Mouse (Mus musculus): ENCODE results near the gene Ascl5. TPM values are rescaled to one million over a fixed set of nuclear protein-coding genes. Genes with fewer than 3 reads are reported as not detected.

Gene Ascl5
- polyA plus RNA-seq, 1 experiment from 2014 or later, result not detected

GRCm38 (mm10) chr1:136063991-136064390 is 13.4 kb downstream of the Ascl5 start:
- Histone ChIP-seq H3K27me3 (replicated peaks; ENCODE audit: control insufficient read depth, insufficient read depth, low read length) (no peaks in the 10 kb centered on the region), H3K9ac (ENCODE audit: low read depth, low read length) (no peak overlapping the region), H3K9me3 (ENCODE audit: control insufficient read depth, low read length) (no peaks in the 10 kb centered on the region), H3K36me3 (ENCODE audit: control insufficient read depth, insufficient read depth, low read length) (no peaks in the 10 kb centered on the region), H3K4me3 (ENCODE audit: low read length) (no peak overlapping the region), H3K4me1 (ENCODE audit: control insufficient read depth, insufficient read depth, low read length) (no peaks in the 10 kb centered on the region), H3K27ac (ENCODE audit: low read length) (no peak overlapping the region), H3K4me2 (ENCODE audit: low read depth, low read length) (no peak overlapping the region)
- ATAC-seq, result no peak
- WGBS, result 65% methylated on average over 5 of the region's 5 CpGs

DNA sequence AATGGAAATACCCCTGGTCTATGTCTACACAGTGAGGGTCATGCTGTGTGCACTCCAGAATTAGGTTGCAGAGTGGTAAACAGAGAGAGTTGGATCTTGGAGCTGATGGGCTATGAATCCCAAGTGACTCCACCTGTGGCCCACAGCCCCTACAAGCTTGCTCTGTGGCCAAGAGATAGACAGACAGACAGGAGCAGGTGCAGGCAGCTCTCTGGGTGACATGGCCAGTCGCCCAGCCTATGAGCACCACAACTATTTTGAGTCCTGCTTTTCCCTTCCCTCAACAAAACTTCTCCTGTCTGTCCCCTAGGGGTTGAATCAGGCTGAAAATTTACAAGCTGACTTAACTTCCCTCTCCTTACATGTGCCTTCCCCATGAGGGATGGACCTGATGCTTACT is 16.0 kb downstream of the Ascl5 start:
- Histone ChIP-seq H3K9ac (ENCODE audit: low read depth, low read length) (no peak overlapping the region), H3K9me3 (ENCODE audit: control insufficient read depth, low read length) (no peaks in the 10 kb centered on the region), H3K27me3 (replicated peaks; ENCODE audit: control insufficient read depth, insufficient read depth, low read length) (no peaks in the 10 kb centered on the region), H3K4me1 (ENCODE audit: control insufficient read depth, insufficient read depth, low read length) (no peaks in the 10 kb centered on the region), H3K27ac (ENCODE audit: low read length) (no peak overlapping the region), H3K36me3 (ENCODE audit: control insufficient read depth, insufficient read depth, low read length) (no peaks in the 10 kb centered on the region), H3K4me2 (ENCODE audit: low read depth, low read length) (no peak overlapping the region), H3K4me3 (ENCODE audit: low read length) (no peak overlapping the region)
- no peak for ATAC-seq
- WGBS, result 73% methylated on average over 1 of the region's 1 CpGs

DNA sequence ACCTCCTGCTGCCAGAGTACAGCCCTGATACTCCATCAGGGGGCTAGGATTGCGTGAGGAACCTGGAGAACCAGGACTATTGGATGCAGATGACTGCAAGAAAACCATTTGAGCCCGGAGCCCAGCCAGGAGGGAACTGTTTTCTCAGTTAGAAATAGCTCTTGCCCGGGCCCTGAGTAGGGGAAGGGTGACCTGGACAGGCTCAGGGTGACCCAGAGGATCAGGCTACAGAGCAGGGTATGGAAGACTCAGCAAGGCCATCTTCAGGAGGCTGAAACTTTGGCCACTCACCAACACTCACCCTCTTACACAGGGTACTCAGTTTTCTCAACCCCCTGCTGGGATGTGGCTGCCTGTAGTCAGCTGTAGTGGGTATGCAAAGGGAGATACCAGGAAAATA is 17.0 kb downstream of the Ascl5 start:
- Histone ChIP-seq H3K4me1 (ENCODE audit: control insufficient read depth, insufficient read depth, low read length) (no peaks in the 10 kb centered on the region), H3K4me3 (ENCODE audit: low read length) (no peak overlapping the region), H3K27ac (ENCODE audit: low read length) (no peak overlapping the region), H3K9ac (ENCODE audit: low read depth, low read length) (no peak overlapping the region), H3K36me3 (ENCODE audit: control insufficient read depth, insufficient read depth, low read length) (no peaks in the 10 kb centered on the region), H3K4me2 (ENCODE audit: low read depth, low read length) (no peak overlapping the region), H3K9me3 (ENCODE audit: control insufficient read depth, low read length) (no peaks in the 10 kb centered on the region), H3K27me3 (replicated peaks; ENCODE audit: control insufficient read depth, insufficient read depth, low read length) (no peaks in the 10 kb centered on the region)
- ATAC-seq, result no peak
- 69% methylated on average over 3 of the region's 3 CpGs for WGBS

DNA sequence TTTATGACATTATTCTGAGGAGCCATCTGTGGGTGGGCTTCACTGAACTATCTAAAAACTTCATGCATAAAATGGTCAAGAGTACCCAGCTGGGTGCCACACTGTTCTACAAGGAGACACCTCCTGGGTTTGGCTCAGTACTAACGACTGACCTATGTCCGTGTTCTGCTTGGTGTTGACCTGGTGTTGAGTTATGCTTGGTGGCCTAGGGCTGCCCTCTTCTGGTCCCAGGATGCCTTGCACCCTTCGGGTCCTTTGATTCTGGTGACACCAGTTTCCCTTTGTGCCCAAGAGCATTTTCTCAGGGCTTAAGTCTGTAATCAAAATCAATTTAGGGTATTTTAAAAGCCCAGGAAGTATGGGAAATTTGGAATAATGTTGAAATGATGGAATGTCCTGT is 25.5 kb downstream of the Ascl5 start:
- Histone ChIP-seq H3K27ac (ENCODE audit: low read length) (no peak overlapping the region), H3K9ac (ENCODE audit: low read depth, low read length) (no peak overlapping the region), H3K4me3 (ENCODE audit: low read length) (no peak overlapping the region), H3K9me3 (ENCODE audit: control insufficient read depth, low read length) (no peaks in the 10 kb centered on the region), H3K4me2 (ENCODE audit: low read depth, low read length) (no peak overlapping the region), H3K36me3 (ENCODE audit: control insufficient read depth, insufficient read depth, low read length) (no peaks in the 10 kb centered on the region), H3K4me1 (ENCODE audit: control insufficient read depth, insufficient read depth, low read length) (no peaks in the 10 kb centered on the region), H3K27me3 (replicated peaks; ENCODE audit: control insufficient read depth, insufficient read depth, low read length) (no peaks in the 10 kb centered on the region)
- WGBS, result 7% methylated on average over 3 of the region's 3 CpGs
- 0 out of 2 replicates have a peak, but pooled peaks have one; percentile 56 for ATAC-seq

DNA sequence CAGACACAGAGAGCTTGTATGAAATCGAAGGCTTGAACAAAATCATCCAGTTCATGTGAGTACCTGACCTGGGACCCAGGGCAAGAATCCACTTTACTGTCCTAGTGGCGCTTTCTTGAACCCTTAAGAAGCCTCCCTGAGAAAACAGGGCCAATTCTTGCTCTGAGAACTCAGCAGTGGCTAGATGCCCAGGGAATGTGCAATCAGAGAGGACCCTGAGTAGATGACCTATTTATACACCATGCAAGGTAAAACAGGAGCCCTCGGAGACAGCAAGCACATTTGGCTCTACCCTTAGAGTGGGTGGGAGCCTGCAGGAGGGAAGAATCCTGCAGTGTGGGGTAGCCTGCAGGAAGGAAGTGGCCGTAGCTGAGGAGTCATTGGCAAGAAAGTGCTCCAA is 27.1 kb downstream of the Ascl5 start:
- 64% methylated on average over 4 of the region's 4 CpGs for WGBS
- H3K36me3 ChIP-seq (ENCODE audit: control insufficient read depth, insufficient read depth, low read length), result no peaks in the 10 kb centered on the region
- no peaks in the 10 kb centered on the region for H3K27me3 ChIP-seq (replicated peaks; ENCODE audit: control insufficient read depth, insufficient read depth, low read length)
- H3K4me2 ChIP-seq (ENCODE audit: low read depth, low read length), result no peak overlapping the region
- H3K9ac ChIP-seq (ENCODE audit: low read depth, low read length), result no peak overlapping the region
- no peak overlapping the region for H3K27ac ChIP-seq (ENCODE audit: low read length)
- H3K9me3 ChIP-seq (ENCODE audit: control insufficient read depth, low read length), result no peaks in the 10 kb centered on the region
- H3K4me1 ChIP-seq (ENCODE audit: control insufficient read depth, insufficient read depth, low read length), result no peaks in the 10 kb centered on the region
- H3K4me3 ChIP-seq (ENCODE audit: low read length), result no peak overlapping the region
- ATAC-seq, result no peak

GRCm38 (mm10) chr1:136081161-136081560 is 30.6 kb downstream of the Ascl5 start:
- no peaks in the 10 kb centered on the region for H3K4me1 ChIP-seq (ENCODE audit: control insufficient read depth, insufficient read depth, low read length)
- H3K27me3 ChIP-seq (replicated peaks; ENCODE audit: control insufficient read depth, insufficient read depth, low read length), result no peaks in the 10 kb centered on the region
- ATAC-seq, result peak; percentile 85
- WGBS, result 77% methylated on average over 1 of the region's 1 CpGs
- no peak overlapping the region for H3K9ac ChIP-seq (ENCODE audit: low read depth, low read length)
- H3K9me3 ChIP-seq (ENCODE audit: control insufficient read depth, low read length), result no peaks in the 10 kb centered on the region
- no peak overlapping the region for H3K4me3 ChIP-seq (ENCODE audit: low read length)
- no peak overlapping the region for H3K4me2 ChIP-seq (ENCODE audit: low read depth, low read length)
- H3K36me3 ChIP-seq (ENCODE audit: control insufficient read depth, insufficient read depth, low read length), result no peaks in the 10 kb centered on the region
- no peak overlapping the region for H3K27ac ChIP-seq (ENCODE audit: low read length)

GRCm38 (mm10) chr1:136085988-136086685 is 35.5 kb downstream of the Ascl5 start:
- ATAC-seq, result no peak
- Histone ChIP-seq H3K27me3 (replicated peaks; ENCODE audit: control insufficient read depth, insufficient read depth, low read length) (no peaks in the 10 kb centered on the region), H3K4me1 (ENCODE audit: control insufficient read depth, insufficient read depth, low read length) (no peaks in the 10 kb centered on the region), H3K4me3 (ENCODE audit: low read length) (no peak overlapping the region), H3K9ac (ENCODE audit: low read depth, low read length) (no peak overlapping the region), H3K27ac (ENCODE audit: low read length) (no peak overlapping the region), H3K9me3 (ENCODE audit: control insufficient read depth, low read length) (no peaks in the 10 kb centered on the region), H3K36me3 (ENCODE audit: control insufficient read depth, insufficient read depth, low read length) (no peaks in the 10 kb centered on the region), H3K4me2 (ENCODE audit: low read depth, low read length) (no peak overlapping the region)
- WGBS, result 69% methylated on average over 3 of the region's 3 CpGs

GRCm38 (mm10) chr1:136089368-136090165 is 39.0 kb downstream of the Ascl5 start:
- H3K27me3 ChIP-seq (replicated peaks; ENCODE audit: control insufficient read depth, insufficient read depth, low read length), result no peaks in the 10 kb centered on the region
- no peaks in the 10 kb centered on the region for H3K4me1 ChIP-seq (ENCODE audit: control insufficient read depth, insufficient read depth, low read length)
- no peak for ATAC-seq
- no peak overlapping the region for H3K27ac ChIP-seq (ENCODE audit: low read length)
- H3K36me3 ChIP-seq (ENCODE audit: control insufficient read depth, insufficient read depth, low read length), result no peaks in the 10 kb centered on the region
- H3K9ac ChIP-seq (ENCODE audit: low read depth, low read length), result no peak overlapping the region
- no peak overlapping the region for H3K4me3 ChIP-seq (ENCODE audit: low read length)
- 73% methylated on average over 9 of the region's 9 CpGs for WGBS
- no peaks in the 10 kb centered on the region for H3K9me3 ChIP-seq (ENCODE audit: control insufficient read depth, low read length)
- no peak overlapping the region for H3K4me2 ChIP-seq (ENCODE audit: low read depth, low read length)

DNA sequence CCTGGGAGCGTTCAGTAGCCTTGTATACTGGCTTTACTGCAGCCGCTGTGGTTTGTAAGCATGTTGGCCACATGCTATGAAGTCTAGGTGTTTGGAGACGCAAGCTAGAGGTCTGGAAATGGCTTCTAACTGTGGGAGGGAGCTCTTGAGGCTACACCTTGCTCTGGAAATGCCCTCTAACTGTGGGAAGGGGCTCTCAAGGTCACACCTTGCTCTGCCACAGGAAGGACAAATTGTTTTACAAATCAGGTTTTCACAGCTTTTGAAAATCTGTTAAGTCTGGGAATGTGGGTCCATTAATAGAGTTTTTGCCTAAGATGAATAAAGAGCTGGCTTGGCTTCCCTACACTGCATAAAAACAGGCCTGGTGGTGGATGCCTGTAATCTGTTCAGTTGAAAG is 43.1 kb downstream of the Ascl5 start:
- Histone ChIP-seq H3K4me2 (ENCODE audit: low read depth, low read length) (no peak overlapping the region), H3K36me3 (ENCODE audit: control insufficient read depth, insufficient read depth, low read length) (no peaks in the 10 kb centered on the region), H3K4me1 (ENCODE audit: control insufficient read depth, insufficient read depth, low read length) (no peaks in the 10 kb centered on the region), H3K9ac (ENCODE audit: low read depth, low read length) (no peak overlapping the region), H3K4me3 (ENCODE audit: low read length) (no peak overlapping the region), H3K9me3 (ENCODE audit: control insufficient read depth, low read length) (no peaks in the 10 kb centered on the region), H3K27ac (ENCODE audit: low read length) (no peak overlapping the region), H3K27me3 (replicated peaks; ENCODE audit: control insufficient read depth, insufficient read depth, low read length) (no peaks in the 10 kb centered on the region)
- WGBS, result 74% methylated on average over 3 of the region's 3 CpGs
- no peak for ATAC-seq
